Mouse (Mus musculus): ENCODE measurements around the gene Emc3. TPM values are rescaled to one million over a fixed set of nuclear protein-coding genes. Genes with fewer than 3 reads are reported as not detected.

Emc3 gene
- polyA plus RNA-seq, 1 experiment from 2014 or later, result 77.7 TPM

- Histone ChIP-seq H3K9ac (ENCODE audit: low read length) (no peak overlapping the region), H3K27me3 (ENCODE audit: control insufficient read depth, insufficient read depth, low read length) (no peaks in the 10 kb centered on the region), H3K4me1 (replicated peaks; ENCODE audit: control insufficient read depth, insufficient read depth, low read length) (no peaks in the 10 kb centered on the region), H3K9me3 (ENCODE audit: control insufficient read depth, low read length) (no peaks in the 10 kb centered on the region), H3K4me3 (ENCODE audit: low read depth, low read length) (no peak overlapping the region), H3K27ac (ENCODE audit: low read depth, low read length) (no peak overlapping the region), H3K4me2 (ENCODE audit: low read depth, low read length, severe bottlenecking) (no peak overlapping the region), H3K36me3 (ENCODE audit: control insufficient read depth, insufficient read depth, low read length) (no peaks in the 10 kb centered on the region)
- ATAC-seq (replicated peaks; ENCODE audit: low FRiP score) (no peak), DNase-seq (ENCODE audit: low spot score) (no peak)
Observed at GRCm38 (mm10) chr6:113507130-113507529, 24.3 kb downstream of the Emc3 start.

- Histone ChIP-seq H3K4me1 (replicated peaks; ENCODE audit: control insufficient read depth, insufficient read depth, low read length) (no peaks in the 10 kb centered on the region; the same call in 1 of the 2 replicates), H3K4me2 (ENCODE audit: low read depth, low read length, severe bottlenecking) (no peak overlapping the region), H3K27ac (ENCODE audit: low read depth, low read length) (no peak overlapping the region), H3K36me3 (ENCODE audit: control insufficient read depth, insufficient read depth, low read length) (no peaks in the 10 kb centered on the region), H3K9me3 (ENCODE audit: control insufficient read depth, low read length) (no peaks in the 10 kb centered on the region), H3K27me3 (ENCODE audit: control insufficient read depth, insufficient read depth, low read length) (peaks cover 3% of the 10 kb centered on the region; the same call in 1 of the 2 replicates), H3K4me3 (ENCODE audit: low read depth, low read length) (no peak overlapping the region), H3K9ac (ENCODE audit: low read length) (no peak overlapping the region)
- ATAC-seq (replicated peaks; ENCODE audit: low FRiP score), result no peak
- DNase-seq (ENCODE audit: low spot score), result no peak
- WGBS, result 91% methylated on average over 1 of the region's 1 CpGs
Observed at GRCm38 (mm10) chr6:113505689-113506088, 25.8 kb downstream of the Emc3 start.

GRCm38 (mm10) chr6:113502801-113503200, 28.7 kb downstream of the Emc3 start:
- Histone ChIP-seq H3K9ac (ENCODE audit: low read length) (no peak overlapping the region), H3K9me3 (ENCODE audit: control insufficient read depth, low read length) (no peaks in the 10 kb centered on the region), H3K4me1 (replicated peaks; ENCODE audit: control insufficient read depth, insufficient read depth, low read length) (no peaks in the 10 kb centered on the region; the same call in 1 of the 2 replicates), H3K4me3 (ENCODE audit: low read depth, low read length) (no peak overlapping the region), H3K36me3 (ENCODE audit: control insufficient read depth, insufficient read depth, low read length) (no peaks in the 10 kb centered on the region), H3K27me3 (ENCODE audit: control insufficient read depth, insufficient read depth, low read length) (peaks cover 3% of the 10 kb centered on the region; the same call in 1 of the 2 replicates), H3K4me2 (ENCODE audit: low read depth, low read length, severe bottlenecking) (no peak overlapping the region), H3K27ac (ENCODE audit: low read depth, low read length) (no peak overlapping the region)
- DNase-seq (ENCODE audit: low spot score) (no peak), ATAC-seq (replicated peaks; ENCODE audit: low FRiP score) (no peak)
- 44% methylated on average over 2 of the region's 2 CpGs for WGBS

GRCm38 (mm10) chr6:113501388-113502084, 29.9 kb downstream of the Emc3 start, which contains the start of gene Prrt3:
TSS of gene Prrt3 (minus strand) at chr6:113501931.
- peak within 1 kb of the TSS; percentile 49 for H3K4me3 ChIP-seq (ENCODE audit: low read depth, low read length)
- H3K4me1 ChIP-seq (replicated peaks; ENCODE audit: control insufficient read depth, insufficient read depth, low read length), result no peaks in the 10 kb centered on the region; the same call in 1 of the 2 replicates
- no peaks in the 10 kb centered on the region for H3K9me3 ChIP-seq (ENCODE audit: control insufficient read depth, low read length)
- peak within 1 kb of the TSS; percentile 65 for H3K4me2 ChIP-seq (ENCODE audit: low read depth, low read length, severe bottlenecking)
- no peak within 1 kb of the TSS for H3K27ac ChIP-seq (ENCODE audit: low read depth, low read length)
- peak within 1 kb of the TSS; percentile 69 for H3K9ac ChIP-seq (ENCODE audit: low read length)
- 2% methylated on average over 32 of the region's 32 CpGs for WGBS
- peak; percentile 71 for ATAC-seq (replicated peaks; ENCODE audit: low FRiP score)
- no peaks in the 10 kb centered on the region for H3K36me3 ChIP-seq (ENCODE audit: control insufficient read depth, insufficient read depth, low read length)
- DNase-seq (ENCODE audit: low spot score), result peak; percentile 79
- H3K27me3 ChIP-seq (ENCODE audit: control insufficient read depth, insufficient read depth, low read length), result peaks cover 3% of the 10 kb centered on the region; the same call in 1 of the 2 replicates

GRCm38 (mm10) chr6:113499346-113499745, 32.1 kb downstream of the Emc3 start:
- H3K27me3 ChIP-seq (ENCODE audit: control insufficient read depth, insufficient read depth, low read length), result peaks cover 9% of the 10 kb centered on the region
- WGBS, result 83% methylated on average over 6 of the region's 6 CpGs
- ATAC-seq (replicated peaks; ENCODE audit: low FRiP score), result no peak

GRCm38 (mm10) chr6:113495071-113495675, 36.3 kb downstream of the Emc3 start:
- H3K9ac ChIP-seq (ENCODE audit: low read length), result peak overlapping the region; percentile 37
- peaks cover 6% of the 10 kb centered on the region; the same call in 1 of the 2 replicates for H3K27me3 ChIP-seq (ENCODE audit: control insufficient read depth, insufficient read depth, low read length)
- no peaks in the 10 kb centered on the region for H3K9me3 ChIP-seq (ENCODE audit: control insufficient read depth, low read length)
- ATAC-seq (replicated peaks; ENCODE audit: low FRiP score), result no peak
- no peaks in the 10 kb centered on the region for H3K36me3 ChIP-seq (ENCODE audit: control insufficient read depth, insufficient read depth, low read length)
- no peaks in the 10 kb centered on the region; the same call in 1 of the 2 replicates for H3K4me1 ChIP-seq (replicated peaks; ENCODE audit: control insufficient read depth, insufficient read depth, low read length)
- H3K4me3 ChIP-seq (ENCODE audit: low read depth, low read length), result no peak overlapping the region
- WGBS, result 56% methylated on average over 28 of the region's 28 CpGs
- peak overlapping the region; percentile 60 for H3K4me2 ChIP-seq (ENCODE audit: low read depth, low read length, severe bottlenecking)
- no peak overlapping the region for H3K27ac ChIP-seq (ENCODE audit: low read depth, low read length)
- peak; percentile 67 for DNase-seq (ENCODE audit: low spot score)

More at GRCm38 (mm10) chr6:113499346-113499745, 32.1 kb downstream of the Emc3 start:
- DNase-seq (ENCODE audit: low spot score), result no peak
- Histone ChIP-seq H3K4me1 (replicated peaks; ENCODE audit: control insufficient read depth, insufficient read depth, low read length) (no peaks in the 10 kb centered on the region; the same call in 1 of the 2 replicates), H3K4me3 (ENCODE audit: low read depth, low read length) (no peak overlapping the region), H3K4me2 (ENCODE audit: low read depth, low read length, severe bottlenecking) (no peak overlapping the region), H3K9ac (ENCODE audit: low read length) (no peak overlapping the region), H3K27ac (ENCODE audit: low read depth, low read length) (no peak overlapping the region), H3K9me3 (ENCODE audit: control insufficient read depth, low read length) (no peaks in the 10 kb centered on the region), H3K36me3 (ENCODE audit: control insufficient read depth, insufficient read depth, low read length) (no peaks in the 10 kb centered on the region)

- DNase-seq (ENCODE audit: low spot score), result peak; percentile 90
- peak overlapping the region; percentile 60 for H3K4me2 ChIP-seq (ENCODE audit: low read depth, low read length, severe bottlenecking)
- H3K27ac ChIP-seq (ENCODE audit: low read depth, low read length), result no peak overlapping the region
- H3K36me3 ChIP-seq (ENCODE audit: control insufficient read depth, insufficient read depth, low read length), result no peaks in the 10 kb centered on the region; the same call in 1 of the 2 replicates
- peak overlapping the region; percentile 43 for H3K9ac ChIP-seq (ENCODE audit: low read length)
- peak overlapping the region; percentile 31 for H3K4me3 ChIP-seq (ENCODE audit: low read depth, low read length)
- H3K4me1 ChIP-seq (replicated peaks; ENCODE audit: control insufficient read depth, insufficient read depth, low read length), result no peaks in the 10 kb centered on the region; the same call in 1 of the 2 replicates
- H3K27me3 ChIP-seq (ENCODE audit: control insufficient read depth, insufficient read depth, low read length), result peaks cover 6% of the 10 kb centered on the region; the same call in 1 of the 2 replicates
- ATAC-seq (replicated peaks; ENCODE audit: low FRiP score), result peak; percentile 79
- WGBS, result under 1% methylated on average over 54 of the region's 54 CpGs
- no peaks in the 10 kb centered on the region for H3K9me3 ChIP-seq (ENCODE audit: control insufficient read depth, low read length)
Observed at GRCm38 (mm10) chr6:113494258-113494788, 37.1 kb downstream of the Emc3 start.

- Histone ChIP-seq H3K27me3 (ENCODE audit: control insufficient read depth, insufficient read depth, low read length) (peaks cover 6% of the 10 kb centered on the region; the same call in 1 of the 2 replicates), H3K9me3 (ENCODE audit: control insufficient read depth, low read length) (no peaks in the 10 kb centered on the region), H3K4me3 (ENCODE audit: low read depth, low read length) (no peak overlapping the region), H3K4me2 (ENCODE audit: low read depth, low read length, severe bottlenecking) (no peak overlapping the region), H3K36me3 (ENCODE audit: control insufficient read depth, insufficient read depth, low read length) (no peaks in the 10 kb centered on the region; the same call in 1 of the 2 replicates), H3K4me1 (replicated peaks; ENCODE audit: control insufficient read depth, insufficient read depth, low read length) (no peaks in the 10 kb centered on the region; the same call in 1 of the 2 replicates), H3K9ac (ENCODE audit: low read length) (no peak overlapping the region), H3K27ac (ENCODE audit: low read depth, low read length) (no peak overlapping the region)
- DNase-seq (ENCODE audit: low spot score) (no peak), ATAC-seq (replicated peaks; ENCODE audit: low FRiP score) (no peak)
- 77% methylated on average over 24 of the region's 24 CpGs for WGBS
Observed at GRCm38 (mm10) chr6:113492101-113492864, 39.2 kb downstream of the Emc3 start.
